14 mouse cellular contexts compared by ENCODE assay signal in genomic region chr5:67025095-67025494, GRCm38 (mm10).
A peak's percentile ranks its signal among the peaks of the same experiment; 100 is the strongest.
DNase-seq lines count a peak whose midpoint lies in the region; ATAC-seq and TF ChIP-seq lines count a peak whose summit lies in the region.
"Had no signal": no experiment of that assay in that cellular context is flagged by ENCODE, and none has a peak within 500 bp of the region (broad histone marks: within the 10 kb centered on the region; RNA-seq: fewer than 3 reads in every experiment).

No protein-coding gene starts in this region.

- TF ChIP-seq EP300 in liver, postnatal 0 days (IDR thresholded peaks at IDR 0.05; ENCODE audit: low read depth) = no peak
- no peak for TF ChIP-seq EP300 in stomach, postnatal 0 days (optimal IDR thresholded peaks at IDR 0.05)

- WGBS in liver, postnatal 0 days (ENCODE audit: insufficient replicate concordance) = 57% methylated on average over 8 of the region's 8 CpGs
- WGBS in liver, embryonic 12.5 days (ENCODE audit: insufficient replicate concordance) = 77% methylated on average over 8 of the region's 8 CpGs
- 56% methylated on average over 8 of the region's 8 CpGs for WGBS in stomach, postnatal 0 days
- WGBS in forebrain, embryonic 15.5 days = 77% methylated on average over 8 of the region's 8 CpGs

- TF ChIP-seq CTCF in liver, postnatal 0 days (IDR thresholded peaks at IDR 0.05; ENCODE audit: low read depth) = no peak
- no peak for TF ChIP-seq CTCF in stomach, postnatal 0 days (IDR thresholded peaks at IDR 0.05; ENCODE audit: low read depth)

- H3K27ac ChIP-seq in liver, postnatal 0 days (ENCODE audit: low read depth) = peak overlapping the region; percentile 29; the same call in 1 of the 2 replicates
- H3K27ac ChIP-seq in liver, embryonic 12.5 days = no peak overlapping the region
- no peak overlapping the region for H3K27ac ChIP-seq in stomach, postnatal 0 days (replicated peaks)
- H3K27ac ChIP-seq in forebrain, embryonic 15.5 days (replicated peaks) = no peak overlapping the region
- H3K27ac ChIP-seq: midbrain, embryonic 10.5 days; neural tube, embryonic 13.5 days had no signal

- 0 out of 2 replicates have a peak, but pooled peaks cover 2% of the 10 kb centered on the region for H3K4me1 ChIP-seq in liver, postnatal 0 days (ENCODE audit: insufficient read depth)
- no peaks in the 10 kb centered on the region for H3K4me1 ChIP-seq in liver, embryonic 12.5 days
- H3K4me1 ChIP-seq in stomach, postnatal 0 days (replicated peaks; ENCODE audit: control insufficient read depth, insufficient read depth) = no peaks in the 10 kb centered on the region
- H3K4me1 ChIP-seq in forebrain, embryonic 15.5 days = peaks cover 10% of the 10 kb centered on the region

- ATAC-seq in cerebellum, adult (ENCODE audit: insufficient number of reproducible peaks, low FRiP score, low TSS enrichment) = peak; percentile 62
- ATAC-seq in liver, postnatal 0 days = peak; percentile 93
- ATAC-seq in liver, embryonic 12.5 days = no peak
- ATAC-seq in stomach, postnatal 0 days (ENCODE audit: low FRiP score, low TSS enrichment) = no peak
- ATAC-seq in forebrain, embryonic 15.5 days (replicated peaks) = no peak

- H3K4me2 ChIP-seq in liver, postnatal 0 days (ENCODE audit: low read depth, low read length) = no peak overlapping the region
- H3K4me2 ChIP-seq in liver, embryonic 12.5 days = no peak overlapping the region
- no peak overlapping the region for H3K4me2 ChIP-seq in stomach, postnatal 0 days (replicated peaks; ENCODE audit: low read depth)
- no peak overlapping the region for H3K4me2 ChIP-seq in forebrain, embryonic 15.5 days (replicated peaks)
- H3K4me2 ChIP-seq: neural tube, embryonic 13.5 days had no signal

- DNase-seq in cerebellum, postnatal 4 days (ENCODE audit: low spot score in 2 of 2) = no peak
- DNase-seq in liver, postnatal 0 days = peak; percentile 80
- peak; percentile 24 to 46 for DNase-seq in kidney, postnatal 4 days
- peak; percentile 44 for DNase-seq in stomach, postnatal 0 days (ENCODE audit: low spot score)
- no peak for DNase-seq in urinary bladder, adult 2 months (ENCODE audit: low spot score)
- DNase-seq: gastrocnemius, postnatal 14 days; right cerebral cortex, postnatal 4 days; thymus, adult 2 months had no signal

- no peaks in the 10 kb centered on the region for H3K36me3 ChIP-seq in liver, postnatal 0 days (replicated peaks; ENCODE audit: insufficient read depth, low read length)
- H3K36me3 ChIP-seq in liver, embryonic 12.5 days = no peaks in the 10 kb centered on the region
- H3K36me3 ChIP-seq in stomach, postnatal 0 days (ENCODE audit: control insufficient read depth, insufficient read depth, low read length) = no peaks in the 10 kb centered on the region
- peaks cover 28% of the 10 kb centered on the region for H3K36me3 ChIP-seq in forebrain, embryonic 15.5 days
- H3K36me3 ChIP-seq: G1E had no signal

- no peak overlapping the region for H3K9ac ChIP-seq in liver, postnatal 0 days (replicated peaks)
- H3K9ac ChIP-seq in liver, embryonic 12.5 days = no peak overlapping the region
- no peak overlapping the region for H3K9ac ChIP-seq in stomach, postnatal 0 days (ENCODE audit: low read length)
- no peak overlapping the region for H3K9ac ChIP-seq in forebrain, embryonic 15.5 days (replicated peaks)
- H3K9ac ChIP-seq: neural tube, embryonic 13.5 days had no signal

- no peaks in the 10 kb centered on the region for H3K9me3 ChIP-seq in liver, postnatal 0 days (ENCODE audit: low read length)
- H3K9me3 ChIP-seq in liver, embryonic 12.5 days (replicated peaks) = no peaks in the 10 kb centered on the region
- H3K9me3 ChIP-seq in stomach, postnatal 0 days (ENCODE audit: control insufficient read depth, low read length) = no peaks in the 10 kb centered on the region
- H3K9me3 ChIP-seq in forebrain, embryonic 15.5 days = no peaks in the 10 kb centered on the region
- H3K9me3 ChIP-seq: midbrain, embryonic 10.5 days; neural tube, embryonic 13.5 days had no signal

- no peaks in the 10 kb centered on the region for H3K27me3 ChIP-seq in liver, postnatal 0 days (ENCODE audit: insufficient read depth, low read length)
- H3K27me3 ChIP-seq in liver, embryonic 12.5 days (replicated peaks) = no peaks in the 10 kb centered on the region
- no peaks in the 10 kb centered on the region for H3K27me3 ChIP-seq in stomach, postnatal 0 days (ENCODE audit: control insufficient read depth, insufficient read depth, low read length)
- no peaks in the 10 kb centered on the region for H3K27me3 ChIP-seq in forebrain, embryonic 15.5 days
- H3K27me3 ChIP-seq: neural tube, embryonic 13.5 days had no signal

- no peak overlapping the region for H3K4me3 ChIP-seq in liver, postnatal 0 days (ENCODE audit: low read depth, low read length)
- no peak overlapping the region for H3K4me3 ChIP-seq in liver, embryonic 12.5 days
- H3K4me3 ChIP-seq in stomach, postnatal 0 days (ENCODE audit: low read depth, low read length) = no peak overlapping the region
- no peak overlapping the region for H3K4me3 ChIP-seq in forebrain, embryonic 15.5 days
- H3K4me3 ChIP-seq: midbrain, embryonic 10.5 days; neural tube, embryonic 13.5 days had no signal

Comparison
In these comparisons a context has a peak if more than half of its experiments do, and no peak if none do; other contexts are left out.
1. ATAC-seq: peak in cerebellum, adult (single experiment) and liver, postnatal 0 days (single experiment); none in liver, embryonic 12.5 days (single experiment), stomach, postnatal 0 days (single experiment) and forebrain, embryonic 15.5 days (single experiment).
2. DNase-seq: peak in liver, postnatal 0 days (single experiment), kidney, postnatal 4 days (2 of 2) and stomach, postnatal 0 days (single experiment); none in cerebellum, postnatal 4 days (0 of 2) and urinary bladder, adult 2 months (single experiment).